Mouse (Mus musculus): ENCODE data around the gene Gm5089. TPM values are rescaled to one million over a fixed set of nuclear protein-coding genes. Genes with fewer than 3 reads are reported as not detected.

Gm5089 gene
- polyA plus RNA-seq, 1 experiment from 2014 or later: 0.75 TPM

DNA sequence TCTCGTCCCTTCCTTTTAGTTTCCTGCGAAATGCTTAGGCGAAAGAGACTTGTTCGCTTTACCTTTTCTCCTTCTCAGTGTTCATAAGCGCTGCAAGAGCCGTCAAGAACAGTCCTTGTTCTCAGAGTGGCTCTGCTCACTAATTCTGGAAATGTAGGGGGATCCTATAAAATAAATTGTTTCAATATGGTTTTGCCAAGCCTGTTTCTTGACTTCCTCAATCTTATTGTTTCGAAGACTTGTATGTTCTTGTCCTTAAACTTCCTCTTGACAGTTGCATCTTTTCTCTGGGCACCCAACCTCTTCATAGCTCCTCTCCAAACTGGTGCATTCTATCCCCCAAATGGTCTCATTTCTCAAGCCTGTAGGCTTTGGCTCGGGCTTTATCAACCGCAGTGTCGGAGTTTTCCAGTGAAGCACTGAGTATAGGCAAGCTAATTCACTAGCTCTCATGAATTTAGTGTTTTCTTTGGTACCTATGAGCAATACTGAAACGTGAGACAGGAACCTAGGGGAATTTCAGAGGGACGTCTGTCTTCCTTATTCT, 34.8 kb upstream of the Gm5089 start:
- WGBS: 4% methylated on average over 12 of the region's 12 CpGs
- H3K9ac ChIP-seq (replicated peaks; ENCODE audit: low read length): no peak overlapping the region
- H3K4me2 ChIP-seq (ENCODE audit: low read length): peak overlapping the region; percentile 56
- no peaks in the 10 kb centered on the region for H3K9me3 ChIP-seq (ENCODE audit: control insufficient read depth, low read length)
- peak overlapping the region; percentile 1; the same call in 1 of the 2 replicates for H3K27ac ChIP-seq (replicated peaks; ENCODE audit: low read depth, low read length)
- no peaks in the 10 kb centered on the region for H3K4me1 ChIP-seq (ENCODE audit: control insufficient read depth, insufficient read depth, low read length)
- no peak overlapping the region for H3K4me3 ChIP-seq (replicated peaks; ENCODE audit: low read depth, low read length)
- peaks cover 80% of the 10 kb centered on the region for H3K27me3 ChIP-seq (ENCODE audit: control insufficient read depth, insufficient read depth, low read length)
- H3K36me3 ChIP-seq (ENCODE audit: control insufficient read depth, insufficient read depth, low read length): no peaks in the 10 kb centered on the region
- DNase-seq (peak; percentile 55), ATAC-seq (ENCODE audit: low FRiP score, low TSS enrichment) (no peak)

DNA sequence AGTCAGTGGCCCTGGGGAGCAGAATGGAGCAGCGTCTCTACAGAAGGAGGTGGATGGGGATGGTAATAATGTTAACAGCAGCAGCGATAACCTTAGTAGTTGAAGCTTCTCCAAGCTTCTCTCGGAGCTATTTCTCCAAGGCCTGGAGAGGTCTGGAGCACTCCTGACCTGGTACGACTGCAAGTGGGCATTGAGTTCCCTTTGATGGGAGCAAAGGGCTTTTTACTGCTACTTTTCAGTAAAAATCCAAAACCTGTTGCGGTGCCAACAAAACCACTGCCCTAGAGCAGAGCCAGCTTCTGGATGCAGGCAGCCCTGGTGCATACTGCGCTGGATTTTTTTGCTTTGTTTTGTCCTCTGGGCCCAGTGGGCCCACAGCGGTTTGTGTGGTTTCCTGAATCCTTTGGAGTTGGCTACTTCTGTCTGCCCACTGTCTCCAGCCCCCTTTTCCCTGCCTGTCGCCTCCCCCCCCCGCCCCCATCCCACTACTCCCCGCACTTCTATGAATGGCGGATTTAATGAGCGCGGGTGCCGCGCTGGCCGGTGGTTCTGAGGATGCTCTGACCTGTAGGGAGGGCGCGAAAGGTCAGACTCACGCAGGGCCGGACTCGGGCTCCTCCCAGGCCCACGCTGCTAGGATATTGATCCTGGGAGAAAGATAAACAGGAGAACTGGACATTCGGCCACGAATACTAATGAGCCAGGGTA, 34.1 kb upstream of the Gm5089 start:
- no peak for ATAC-seq (ENCODE audit: low FRiP score, low TSS enrichment)
- Histone ChIP-seq H3K9me3 (ENCODE audit: control insufficient read depth, low read length) (no peaks in the 10 kb centered on the region), H3K4me3 (replicated peaks; ENCODE audit: low read depth, low read length) (0 out of 2 replicates have a peak overlapping the region, but pooled peaks have one; percentile 8)

DNA sequence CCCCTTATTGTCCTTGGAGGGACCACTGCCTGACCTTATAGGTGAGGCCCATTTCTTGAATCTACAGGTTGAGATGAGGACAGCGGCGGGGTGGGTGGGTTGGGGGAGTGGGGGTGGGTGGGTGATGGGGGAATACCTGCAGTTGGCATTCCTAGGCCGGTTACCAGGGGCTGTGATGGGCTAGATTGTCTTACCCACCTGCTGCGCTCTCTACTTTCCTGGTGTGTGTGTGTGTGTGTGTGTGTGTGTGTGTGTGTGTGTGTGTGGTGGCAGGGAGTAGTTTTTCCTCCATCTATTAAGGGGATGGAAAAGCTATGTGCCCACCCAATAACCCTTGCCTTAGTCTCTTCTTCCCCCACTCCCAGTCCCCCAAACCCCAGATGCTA, 33.5 kb upstream of the Gm5089 start:
- Histone ChIP-seq H3K36me3 (ENCODE audit: control insufficient read depth, insufficient read depth, low read length) (no peaks in the 10 kb centered on the region), H3K4me3 (replicated peaks; ENCODE audit: low read depth, low read length) (no peak overlapping the region), H3K9ac (replicated peaks; ENCODE audit: low read length) (0 out of 2 replicates have a peak overlapping the region, but pooled peaks have one; percentile 9), H3K4me1 (ENCODE audit: control insufficient read depth, insufficient read depth, low read length) (no peaks in the 10 kb centered on the region), H3K4me2 (ENCODE audit: low read length) (peak overlapping the region; percentile 56), H3K27me3 (ENCODE audit: control insufficient read depth, insufficient read depth, low read length) (peaks cover 74% of the 10 kb centered on the region), H3K27ac (replicated peaks; ENCODE audit: low read depth, low read length) (peak overlapping the region; percentile 1), H3K9me3 (ENCODE audit: control insufficient read depth, low read length) (no peaks in the 10 kb centered on the region)
- ATAC-seq (ENCODE audit: low FRiP score, low TSS enrichment) (no peak), DNase-seq (no peak)
- WGBS: 25% methylated on average over 4 of the region's 4 CpGs

More for the DNA sequence above, 34.1 kb upstream of the Gm5089 start:
- Histone ChIP-seq H3K36me3 (ENCODE audit: control insufficient read depth, insufficient read depth, low read length) (no peaks in the 10 kb centered on the region), H3K4me2 (ENCODE audit: low read length) (peak overlapping the region; percentile 56), H3K9ac (replicated peaks; ENCODE audit: low read length) (no peak overlapping the region), H3K27me3 (ENCODE audit: control insufficient read depth, insufficient read depth, low read length) (peaks cover 79% of the 10 kb centered on the region), H3K27ac (replicated peaks; ENCODE audit: low read depth, low read length) (peak overlapping the region; percentile 1; the same call in 1 of the 2 replicates), H3K4me1 (ENCODE audit: control insufficient read depth, insufficient read depth, low read length) (no peaks in the 10 kb centered on the region)
- peak; percentile 41 for DNase-seq
- WGBS: 4% methylated on average over 24 of the region's 24 CpGs

DNA sequence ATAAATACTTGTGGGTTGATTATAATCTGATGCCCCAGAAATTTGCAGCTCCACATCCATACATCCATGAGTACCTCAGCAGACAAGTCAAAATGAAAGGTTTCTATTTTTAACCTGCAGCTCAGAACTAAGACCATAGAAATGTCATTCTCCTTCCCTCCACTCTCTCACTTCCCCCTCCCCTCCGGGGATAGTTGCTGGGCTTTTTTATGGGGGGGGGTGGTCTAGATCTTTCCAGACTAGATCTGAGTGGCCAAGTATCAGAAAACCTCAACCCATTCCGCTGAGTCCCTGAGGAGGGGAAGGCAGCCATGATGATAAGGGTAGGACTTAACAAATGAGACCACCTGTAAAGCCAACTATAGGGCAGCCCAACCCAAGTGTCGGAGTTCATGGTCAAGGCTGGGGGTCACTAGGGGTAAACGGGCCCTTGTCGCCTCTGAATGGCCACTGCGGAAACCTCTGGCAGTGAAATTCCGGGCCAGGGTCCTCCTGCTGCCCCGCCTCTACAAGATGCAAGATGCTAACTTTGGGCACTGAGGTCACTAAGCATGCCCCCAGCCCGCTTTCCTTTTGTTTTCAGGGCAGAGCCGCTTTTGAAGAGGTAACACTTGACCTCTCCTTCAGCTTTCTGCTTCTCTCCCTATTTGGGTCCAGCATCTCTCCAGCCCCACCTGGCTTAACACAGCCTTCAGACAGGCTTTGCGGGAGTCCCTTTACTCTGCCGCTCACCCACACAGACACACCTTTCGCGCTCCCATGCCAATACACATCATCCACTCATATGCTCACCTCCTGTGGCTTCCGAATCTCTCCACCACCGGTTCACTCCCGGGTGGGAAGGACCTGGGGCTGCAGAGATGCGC, 32.9 kb upstream of the Gm5089 start:
- DNase-seq (peak; percentile 26), ATAC-seq (ENCODE audit: low FRiP score, low TSS enrichment) (no peak)
- WGBS: 9% methylated on average over 18 of the region's 18 CpGs
- Histone ChIP-seq H3K9me3 (ENCODE audit: control insufficient read depth, low read length) (no peaks in the 10 kb centered on the region), H3K4me1 (ENCODE audit: control insufficient read depth, insufficient read depth, low read length) (no peaks in the 10 kb centered on the region), H3K27me3 (ENCODE audit: control insufficient read depth, insufficient read depth, low read length) (peaks cover 69% of the 10 kb centered on the region), H3K36me3 (ENCODE audit: control insufficient read depth, insufficient read depth, low read length) (no peaks in the 10 kb centered on the region), H3K27ac (replicated peaks; ENCODE audit: low read depth, low read length) (peak overlapping the region; percentile 21; the same call in 1 of the 2 replicates), H3K4me3 (replicated peaks; ENCODE audit: low read depth, low read length) (no peak overlapping the region), H3K4me2 (ENCODE audit: low read length) (peak overlapping the region; percentile 56), H3K9ac (replicated peaks; ENCODE audit: low read length) (0 out of 2 replicates have a peak overlapping the region, but pooled peaks have one; percentile 9)

DNA sequence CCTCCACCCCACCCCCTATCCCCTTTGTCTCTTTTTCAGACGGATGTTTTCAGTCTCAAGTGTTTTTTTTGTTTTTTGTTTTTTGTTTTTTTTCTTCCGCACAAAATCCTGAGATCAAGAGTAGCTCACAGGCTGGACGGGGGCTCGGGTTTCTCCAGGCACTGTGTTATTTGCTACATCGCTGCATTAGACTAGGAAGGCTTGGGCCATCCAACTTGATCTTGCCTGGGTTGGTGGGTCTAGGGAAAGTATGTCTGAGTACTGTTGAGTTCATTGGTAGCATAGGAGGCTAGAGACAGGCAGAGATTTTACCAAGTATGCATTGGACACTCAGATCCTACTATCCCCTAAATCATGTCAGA, 32.1 kb upstream of the Gm5089 start:
- Histone ChIP-seq H3K27ac (replicated peaks; ENCODE audit: low read depth, low read length) (peak overlapping the region; percentile 77), H3K36me3 (ENCODE audit: control insufficient read depth, insufficient read depth, low read length) (no peaks in the 10 kb centered on the region), H3K9ac (replicated peaks; ENCODE audit: low read length) (peak overlapping the region; percentile 47; the same call in 1 of the 2 replicates), H3K4me1 (ENCODE audit: control insufficient read depth, insufficient read depth, low read length) (no peaks in the 10 kb centered on the region), H3K9me3 (ENCODE audit: control insufficient read depth, low read length) (no peaks in the 10 kb centered on the region), H3K4me2 (ENCODE audit: low read length) (peak overlapping the region; percentile 56), H3K4me3 (replicated peaks; ENCODE audit: low read depth, low read length) (peak overlapping the region; percentile 9; the same call in 1 of the 2 replicates), H3K27me3 (ENCODE audit: control insufficient read depth, insufficient read depth, low read length) (peaks cover 71% of the 10 kb centered on the region)
- ATAC-seq (ENCODE audit: low FRiP score, low TSS enrichment) (no peak), DNase-seq (peak; percentile 41)
- WGBS: 7% methylated on average over 5 of the region's 5 CpGs

DNA sequence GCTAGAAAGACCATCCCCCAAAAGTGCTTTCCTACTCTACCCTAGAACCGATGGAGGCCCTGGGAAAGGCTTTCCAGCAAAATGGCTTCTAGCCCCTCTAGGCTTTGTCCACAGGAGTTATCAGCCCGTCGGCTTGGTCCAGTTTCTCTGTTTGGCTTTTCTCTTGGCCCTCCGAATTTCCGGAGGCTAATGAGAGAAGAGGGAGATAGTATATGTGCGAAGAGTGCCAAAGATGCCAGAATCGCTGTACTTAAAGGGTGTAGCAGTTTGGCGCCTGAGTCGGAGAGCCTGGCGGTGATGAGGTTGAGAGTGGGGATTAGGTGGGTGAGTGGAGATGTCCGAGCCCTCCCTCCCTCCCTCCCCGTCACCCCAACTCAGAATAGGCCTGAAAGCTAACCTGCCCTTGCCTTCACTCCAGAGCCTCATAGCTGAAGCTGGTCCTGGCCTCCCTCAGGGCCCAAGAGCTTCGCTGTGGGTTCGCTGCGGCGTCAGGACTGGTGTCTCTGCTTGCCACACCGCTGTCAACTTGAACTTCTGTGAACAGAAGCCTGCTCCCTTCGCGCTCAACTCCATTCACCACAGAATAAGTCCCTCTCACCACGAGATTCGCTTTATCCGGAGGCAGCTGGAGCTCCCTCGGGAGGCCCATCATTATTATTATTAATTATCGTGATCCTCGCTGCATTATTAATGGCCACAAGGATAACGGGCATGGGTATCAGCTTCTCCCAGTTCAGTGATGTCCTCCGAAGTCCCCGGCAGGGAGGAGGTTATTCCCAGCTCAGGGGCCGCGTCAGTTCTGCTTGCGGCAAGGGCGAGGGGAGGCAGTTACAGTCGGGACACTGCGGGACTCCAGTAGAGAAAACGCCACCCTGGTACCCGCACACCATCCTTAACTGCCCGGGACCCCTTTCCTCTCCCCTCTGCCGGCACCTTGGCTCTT, 31.4 kb upstream of the Gm5089 start:
- Histone ChIP-seq H3K4me2 (ENCODE audit: low read length) (peak overlapping the region; percentile 56), H3K4me3 (replicated peaks; ENCODE audit: low read depth, low read length) (peak overlapping the region; percentile 52), H3K36me3 (ENCODE audit: control insufficient read depth, insufficient read depth, low read length) (no peaks in the 10 kb centered on the region), H3K9me3 (ENCODE audit: control insufficient read depth, low read length) (no peaks in the 10 kb centered on the region), H3K4me1 (ENCODE audit: control insufficient read depth, insufficient read depth, low read length) (no peaks in the 10 kb centered on the region), H3K27ac (replicated peaks; ENCODE audit: low read depth, low read length) (peak overlapping the region; percentile 77), H3K27me3 (ENCODE audit: control insufficient read depth, insufficient read depth, low read length) (peaks cover 67% of the 10 kb centered on the region), H3K9ac (replicated peaks; ENCODE audit: low read length) (peak overlapping the region; percentile 47)
- ATAC-seq (ENCODE audit: low FRiP score, low TSS enrichment): peak; percentile 32; the same call in 1 of the 2 replicates
- WGBS: 3% methylated on average over 38 of the region's 38 CpGs
- peak; percentile 69 for DNase-seq

DNA sequence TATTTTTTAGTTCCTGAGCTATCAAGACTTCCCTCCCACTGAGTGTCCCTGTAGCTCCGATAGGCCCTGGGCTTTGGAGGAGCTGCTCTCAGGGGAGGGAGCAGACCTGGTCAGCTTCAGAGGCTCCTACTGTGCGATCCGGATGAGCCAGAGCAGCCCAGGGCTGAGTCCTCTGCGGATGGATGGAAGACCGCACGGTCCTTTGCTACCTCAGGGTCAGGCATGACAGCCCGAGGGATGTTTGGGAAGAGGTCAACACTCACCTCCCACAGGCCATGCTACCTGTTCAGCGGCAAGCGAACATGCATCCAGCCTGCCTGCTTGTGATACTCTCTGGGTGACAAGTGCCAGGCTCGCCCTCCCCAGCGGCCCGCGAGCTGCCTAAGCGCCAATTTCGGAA, 30.3 kb upstream of the Gm5089 start:
- peak overlapping the region; percentile 56 for H3K4me2 ChIP-seq (ENCODE audit: low read length)
- peak overlapping the region; percentile 50 for H3K27ac ChIP-seq (replicated peaks; ENCODE audit: low read depth, low read length)
- no peak for ATAC-seq (ENCODE audit: low FRiP score, low TSS enrichment)
- H3K9me3 ChIP-seq (ENCODE audit: control insufficient read depth, low read length): no peaks in the 10 kb centered on the region
- H3K4me3 ChIP-seq (replicated peaks; ENCODE audit: low read depth, low read length): peak overlapping the region; percentile 52
- H3K27me3 ChIP-seq (ENCODE audit: control insufficient read depth, insufficient read depth, low read length): peaks cover 58% of the 10 kb centered on the region
- peak overlapping the region; percentile 47; the same call in 1 of the 2 replicates for H3K9ac ChIP-seq (replicated peaks; ENCODE audit: low read length)
- 11% methylated on average over 15 of the region's 15 CpGs for WGBS
- no peaks in the 10 kb centered on the region for H3K36me3 ChIP-seq (ENCODE audit: control insufficient read depth, insufficient read depth, low read length)
- DNase-seq: peak; percentile 45
- H3K4me1 ChIP-seq (ENCODE audit: control insufficient read depth, insufficient read depth, low read length): no peaks in the 10 kb centered on the region

DNA sequence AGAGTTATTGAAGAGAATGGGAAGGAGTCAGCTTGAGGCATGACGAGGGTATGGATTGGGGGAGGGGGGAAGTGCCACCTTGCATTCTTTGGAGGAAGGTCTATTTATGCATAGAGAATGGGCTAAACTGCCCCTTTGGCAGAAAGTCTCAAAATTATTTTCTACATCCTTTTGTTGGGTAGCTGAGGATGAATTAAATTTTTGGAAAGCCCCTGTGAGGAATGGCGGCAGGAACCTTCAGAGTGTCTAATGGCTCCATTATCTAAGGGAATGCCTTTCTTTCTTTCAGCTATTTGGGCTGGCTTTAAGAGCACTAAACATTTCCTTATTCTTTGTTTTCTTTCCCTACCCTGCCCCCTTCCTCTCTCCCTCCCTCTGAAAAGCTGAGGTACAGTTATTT, 29.4 kb upstream of the Gm5089 start:
- H3K36me3 ChIP-seq (ENCODE audit: control insufficient read depth, insufficient read depth, low read length): no peaks in the 10 kb centered on the region
- peak; percentile 52 for DNase-seq

More for the DNA sequence above, 29.4 kb upstream of the Gm5089 start:
- no peak for ATAC-seq (ENCODE audit: low FRiP score, low TSS enrichment)
- Histone ChIP-seq H3K9ac (replicated peaks; ENCODE audit: low read length) (peak overlapping the region; percentile 47), H3K27ac (replicated peaks; ENCODE audit: low read depth, low read length) (peak overlapping the region; percentile 50; the same call in 1 of the 2 replicates), H3K4me3 (replicated peaks; ENCODE audit: low read depth, low read length) (peak overlapping the region; percentile 52), H3K4me1 (ENCODE audit: control insufficient read depth, insufficient read depth, low read length) (no peaks in the 10 kb centered on the region), H3K9me3 (ENCODE audit: control insufficient read depth, low read length) (no peaks in the 10 kb centered on the region), H3K4me2 (ENCODE audit: low read length) (peak overlapping the region; percentile 56), H3K27me3 (ENCODE audit: control insufficient read depth, insufficient read depth, low read length) (peaks cover 52% of the 10 kb centered on the region)
- 16% methylated on average over 2 of the region's 2 CpGs for WGBS

Measured in midbrain, embryonic 14.5 days (tissue).